Mouse (Mus musculus): ENCODE results near the gene Alg14.

DNA sequence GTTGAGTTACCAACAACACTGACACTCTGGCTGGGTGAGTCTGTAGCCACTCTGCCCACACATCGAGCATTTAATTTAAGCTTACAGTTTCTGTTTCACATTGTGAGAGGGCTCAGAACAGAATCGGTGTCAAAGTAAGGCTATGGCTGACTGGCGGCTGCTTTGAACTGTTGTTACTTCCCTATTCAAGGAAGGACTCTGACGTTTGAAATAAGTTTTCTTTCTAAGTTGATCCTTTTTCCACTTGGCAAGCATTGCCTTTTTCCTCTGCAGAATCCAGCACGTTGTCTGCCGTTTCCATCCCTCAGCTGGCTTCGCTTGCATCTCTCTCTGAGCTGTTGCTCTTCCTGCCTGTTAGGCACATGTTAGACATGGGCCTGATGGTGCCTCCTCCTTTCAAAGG is 38.7 kb downstream of the Alg14 start:
- TF ChIP-seq POLR2A (IDR thresholded peaks at IDR 0.05; ENCODE audit: low read depth, low read length): no peak
- TF ChIP-seq CTCF (IDR thresholded peaks at IDR 0.05; ENCODE audit: extremely low read depth, insufficient read length, insufficient replicate concordance, low read depth, low read length): no peak

Measured in small intestine, adult 2 months (tissue).